Comparison of ENCODE assay signal across 37 mouse cellular contexts in genomic region chr10:87101951-87102320, GRCm38 (mm10). TPM values are rescaled to one million over a fixed set of nuclear protein-coding genes. Genes with fewer than 3 reads are reported as not detected.
A peak's percentile ranks its signal among the peaks of the same experiment; 100 is the strongest.
DNase-seq lines count a peak whose midpoint lies in the region; ATAC-seq and TF ChIP-seq lines count a peak whose summit lies in the region.
"Had no signal": no experiment of that assay in that cellular context is flagged by ENCODE, and none has a peak within 500 bp of the region (broad histone marks: within the 10 kb centered on the region; RNA-seq: fewer than 3 reads in every experiment).

No protein-coding gene starts in this region.

- peak; percentile 79 for ATAC-seq in forebrain, embryonic 11.5 days (replicated peaks; ENCODE audit: low FRiP score)
- ATAC-seq in forebrain, postnatal 0 days, result no peak
- peak; percentile 63; the same call in 1 of the 2 replicates for ATAC-seq in midbrain, embryonic 12.5 days (ENCODE audit: low FRiP score, low read depth)
- no peak for ATAC-seq in midbrain, embryonic 16.5 days
- peak; percentile 41 for ATAC-seq in forebrain, embryonic 14.5 days
- ATAC-seq: hindbrain, postnatal 0 days; liver, embryonic 12.5 days; liver, postnatal 0 days; lung, postnatal 0 days had no signal

- no peaks in the 10 kb centered on the region for H3K36me3 ChIP-seq in forebrain, embryonic 11.5 days (ENCODE audit: control insufficient read depth, insufficient read depth, low read length)
- no peaks in the 10 kb centered on the region for H3K36me3 ChIP-seq in forebrain, postnatal 0 days (ENCODE audit: insufficient read depth)
- no peaks in the 10 kb centered on the region for H3K36me3 ChIP-seq in midbrain, embryonic 12.5 days
- no peaks in the 10 kb centered on the region for H3K36me3 ChIP-seq in midbrain, embryonic 16.5 days (ENCODE audit: control insufficient read depth, insufficient read depth, low read length)
- H3K36me3 ChIP-seq in forebrain, embryonic 14.5 days (ENCODE audit: control insufficient read depth, insufficient read depth, low read length), result no peaks in the 10 kb centered on the region
- H3K36me3 ChIP-seq: heart, embryonic 12.5 days; hindbrain, embryonic 12.5 days; intestine, embryonic 15.5 days; liver, embryonic 12.5 days; neural tube, embryonic 12.5 days had no signal

- 4% methylated on average over 3 of the region's 3 CpGs for WGBS in forebrain, embryonic 11.5 days
- WGBS in forebrain, postnatal 0 days, result 16% methylated on average over 3 of the region's 3 CpGs
- WGBS in midbrain, embryonic 12.5 days, result 1% methylated on average over 3 of the region's 3 CpGs
- 9% methylated on average over 3 of the region's 3 CpGs for WGBS in midbrain, embryonic 16.5 days
- 5% methylated on average over 3 of the region's 3 CpGs for WGBS in forebrain, embryonic 14.5 days

- H3K27ac ChIP-seq in forebrain, embryonic 11.5 days (ENCODE audit: low read depth, low read length), result peak overlapping the region; percentile 44; the same call in 1 of the 2 replicates
- no peak overlapping the region for H3K27ac ChIP-seq in forebrain, postnatal 0 days (ENCODE audit: low read depth, low read length)
- H3K27ac ChIP-seq in midbrain, embryonic 12.5 days (replicated peaks), result peak overlapping the region; percentile 58
- H3K27ac ChIP-seq in midbrain, embryonic 16.5 days (ENCODE audit: low read length), result no peak overlapping the region
- peak overlapping the region; percentile 35; the same call in 1 of the 2 replicates for H3K27ac ChIP-seq in forebrain, embryonic 14.5 days (ENCODE audit: low read depth, low read length)
- H3K27ac ChIP-seq: gastrocnemius, adult 2 months; heart, adult 2 months; hindbrain, embryonic 12.5 days; hindbrain, postnatal 0 days; intestine, embryonic 15.5 days; layer of hippocampus, adult 2 months; left cerebral cortex, adult 2 months; liver, embryonic 12.5 days; neural tube, embryonic 12.5 days; stomach, postnatal 0 days had no signal

- H3K4me2 ChIP-seq in forebrain, embryonic 11.5 days (ENCODE audit: low read depth, low read length, severe bottlenecking), result peak overlapping the region; percentile 8; the same call in 1 of the 2 replicates
- no peak overlapping the region for H3K4me2 ChIP-seq in forebrain, postnatal 0 days (ENCODE audit: low read depth)
- H3K4me2 ChIP-seq in midbrain, embryonic 12.5 days (replicated peaks), result peak overlapping the region; percentile 4; the same call in 1 of the 2 replicates
- no peak overlapping the region for H3K4me2 ChIP-seq in midbrain, embryonic 16.5 days (ENCODE audit: low read length)
- no peak overlapping the region; the same call in 1 of the 2 replicates for H3K4me2 ChIP-seq in forebrain, embryonic 14.5 days (ENCODE audit: low read length)
- H3K4me2 ChIP-seq: heart, embryonic 12.5 days; intestine, embryonic 15.5 days; liver, embryonic 12.5 days had no signal

- intact Hi-C loops in heart, postnatal 14 days (cut with DNase I), result no loop called here

- H3K4me1 ChIP-seq in forebrain, embryonic 11.5 days (replicated peaks; ENCODE audit: control insufficient read depth, insufficient read depth, low read length), result peaks cover 12% of the 10 kb centered on the region
- 0 out of 2 replicates have a peak, but pooled peaks cover under 1% of the 10 kb centered on the region for H3K4me1 ChIP-seq in forebrain, postnatal 0 days (ENCODE audit: insufficient read depth)
- peaks cover 36% of the 10 kb centered on the region for H3K4me1 ChIP-seq in midbrain, embryonic 12.5 days
- H3K4me1 ChIP-seq in midbrain, embryonic 16.5 days (ENCODE audit: control insufficient read depth, insufficient read depth, low read length), result peaks cover 7% of the 10 kb centered on the region
- H3K4me1 ChIP-seq in forebrain, embryonic 14.5 days (ENCODE audit: control insufficient read depth, insufficient read depth, low read length), result peaks cover 19% of the 10 kb centered on the region
- H3K4me1 ChIP-seq: heart, embryonic 12.5 days; intestine, embryonic 15.5 days; liver, embryonic 12.5 days; megakaryocyte, embryonic 14.5 days had no signal

- no peak for TF ChIP-seq CTCF in forebrain, postnatal 0 days (IDR thresholded peaks at IDR 0.05; ENCODE audit: low read depth)

- H3K9ac ChIP-seq in forebrain, embryonic 11.5 days (ENCODE audit: low read length), result no peak overlapping the region
- no peak overlapping the region for H3K9ac ChIP-seq in forebrain, postnatal 0 days
- no peak overlapping the region for H3K9ac ChIP-seq in midbrain, embryonic 12.5 days (replicated peaks)
- H3K9ac ChIP-seq in midbrain, embryonic 16.5 days (ENCODE audit: low read depth, low read length), result no peak overlapping the region
- no peak overlapping the region for H3K9ac ChIP-seq in forebrain, embryonic 14.5 days (ENCODE audit: low read length)
- H3K9ac ChIP-seq: heart, embryonic 12.5 days; hindbrain, embryonic 12.5 days; intestine, embryonic 15.5 days; liver, embryonic 12.5 days; liver, postnatal 0 days; neural tube, embryonic 12.5 days had no signal

- no peak for DNase-seq in forebrain, embryonic 11.5 days (ENCODE audit: low spot score)
- no peak for DNase-seq in forebrain, postnatal 0 days
- DNase-seq in forebrain, embryonic 14.5 days (ENCODE audit: low spot score), result no peak
- no peak for DNase-seq in testis, postnatal 14 days (ENCODE audit: low spot score)
- DNase-seq in heart, postnatal 14 days, result no peak
- DNase-seq: adrenal gland, postnatal 25 days; cerebellum, adult 11-12 months; cerebellum, adult 9-11 months; gastrocnemius, adult 2 months; heart, adult 2 months; kidney, adult 2 months; kidney, postnatal 36 days; liver, postnatal 0 days; lung, postnatal 4 days; right cerebral cortex, adult 18-20 months; spleen, adult 18-20 months; thymus, adult 2 months; thymus, postnatal 36 days had no signal

- H3K27me3 ChIP-seq in forebrain, embryonic 11.5 days (ENCODE audit: control insufficient read depth, insufficient read depth, low read length), result no peaks in the 10 kb centered on the region
- no peaks in the 10 kb centered on the region for H3K27me3 ChIP-seq in forebrain, postnatal 0 days (ENCODE audit: insufficient read depth, low read length)
- peaks cover 29% of the 10 kb centered on the region for H3K27me3 ChIP-seq in midbrain, embryonic 12.5 days
- H3K27me3 ChIP-seq in midbrain, embryonic 16.5 days (ENCODE audit: control insufficient read depth, insufficient read depth, low read depth, low read length), result no peaks in the 10 kb centered on the region
- no peaks in the 10 kb centered on the region for H3K27me3 ChIP-seq in forebrain, embryonic 14.5 days (replicated peaks; ENCODE audit: control insufficient read depth, insufficient read depth, low read length)
- H3K27me3 ChIP-seq: heart, embryonic 12.5 days; intestine, embryonic 15.5 days; liver, embryonic 12.5 days; megakaryocyte, embryonic 14.5 days; neural tube, embryonic 12.5 days had no signal

- H3K9me3 ChIP-seq in forebrain, embryonic 11.5 days (ENCODE audit: control insufficient read depth, low read length), result no peaks in the 10 kb centered on the region
- no peaks in the 10 kb centered on the region for H3K9me3 ChIP-seq in forebrain, postnatal 0 days (ENCODE audit: low read length)
- H3K9me3 ChIP-seq in midbrain, embryonic 12.5 days, result no peaks in the 10 kb centered on the region
- H3K9me3 ChIP-seq in midbrain, embryonic 16.5 days (replicated peaks; ENCODE audit: control insufficient read depth, low read length, poor library complexity, severe bottlenecking), result no peaks in the 10 kb centered on the region
- no peaks in the 10 kb centered on the region for H3K9me3 ChIP-seq in forebrain, embryonic 14.5 days (replicated peaks; ENCODE audit: control insufficient read depth, low read length)
- H3K9me3 ChIP-seq: heart, embryonic 12.5 days; hindbrain, embryonic 12.5 days; intestine, embryonic 15.5 days; liver, embryonic 12.5 days; megakaryocyte, embryonic 14.5 days; neural tube, embryonic 12.5 days had no signal

- no peak overlapping the region for H3K4me3 ChIP-seq in forebrain, embryonic 11.5 days (ENCODE audit: low read depth, low read length)
- H3K4me3 ChIP-seq in forebrain, postnatal 0 days (ENCODE audit: low read depth, low read length), result no peak overlapping the region
- no peak overlapping the region for H3K4me3 ChIP-seq in midbrain, embryonic 12.5 days
- H3K4me3 ChIP-seq in midbrain, embryonic 16.5 days (ENCODE audit: low read depth, low read length), result no peak overlapping the region
- H3K4me3 ChIP-seq in forebrain, embryonic 14.5 days (ENCODE audit: low read depth, low read length), result no peak overlapping the region
- H3K4me3 ChIP-seq: gastrocnemius, adult 2 months; heart, adult 2 months; heart, embryonic 12.5 days; hindbrain, embryonic 12.5 days; intestine, embryonic 15.5 days; layer of hippocampus, adult 2 months; left cerebral cortex, adult 2 months; liver, embryonic 12.5 days; megakaryocyte, embryonic 14.5 days; neural tube, embryonic 12.5 days had no signal

RNA-seq across cellular contexts. Expression of gene 1700113H08Rik, which starts 44.1 kb away (rescaled TPM):
- polyA plus RNA-seq in forebrain, embryonic 11.5 days (2014; fragmentation: Nextera tagmentation; extraction: Ambion mirVana), result not detected in 2 replicates
- not detected in 2 replicates for total RNA-seq in forebrain, postnatal 0 days (2014; rRNA removed)
- polyA plus RNA-seq in forebrain, postnatal 0 days (2015; fragmentation: Nextera tagmentation; extraction: Ambion mirVana), result 0.27 and 0.30 TPM in 2 replicates
- polyA plus RNA-seq in midbrain, embryonic 12.5 days (2016; fragmentation: Nextera tagmentation; extraction: Ambion mirVana), result 0.22 and 0.56 TPM in 2 replicates
- polyA plus RNA-seq in midbrain, embryonic 16.5 days (2015; fragmentation: Nextera tagmentation; extraction: Ambion mirVana), result 0.22 and 0.40 TPM in 2 replicates
- not detected in 2 replicates for polyA plus RNA-seq in forebrain, embryonic 14.5 days (2014; fragmentation: Nextera tagmentation; extraction: Ambion mirVana)
- under 1 TPM in 1 of 2 experiments, not detected in 1; 0.29 TPM for total RNA-seq in heart, postnatal 14 days (2021)
- total RNA-seq: adrenal gland, postnatal 25 days; gastrocnemius, postnatal 4 days; heart, adult 2 months; layer of hippocampus, adult 2 months; layer of hippocampus, postnatal 14 days; left cerebral cortex, adult 2 months; left cerebral cortex, postnatal 25 days; MEL had no signal
- polyA plus RNA-seq: heart, embryonic 12.5 days; intestine, embryonic 15.5 days; kidney, adult 2 months; kidney, embryonic 16.5 days; limb, embryonic 14.5 days; liver, embryonic 12.5 days; liver, postnatal 0 days; lung, postnatal 0 days; stomach, postnatal 0 days had no signal

Comparison
In these comparisons a context has a peak if more than half of its experiments do, and no peak if none do; other contexts are left out.
1. ATAC-seq: peak in forebrain, embryonic 11.5 days (single experiment), midbrain, embryonic 12.5 days (single experiment) and forebrain, embryonic 14.5 days (single experiment); none in forebrain, postnatal 0 days (single experiment) and midbrain, embryonic 16.5 days (single experiment).
2. H3K27ac ChIP-seq: peak in forebrain, embryonic 11.5 days (single experiment), midbrain, embryonic 12.5 days (single experiment) and forebrain, embryonic 14.5 days (single experiment); none in forebrain, postnatal 0 days (single experiment) and midbrain, embryonic 16.5 days (single experiment).
3. H3K4me2 ChIP-seq: peak in forebrain, embryonic 11.5 days (single experiment) and midbrain, embryonic 12.5 days (single experiment); none in forebrain, postnatal 0 days (single experiment), midbrain, embryonic 16.5 days (single experiment) and forebrain, embryonic 14.5 days (single experiment).